Mouse (Mus musculus) liver, embryonic 11.5 days (tissue): ENCODE data around the gene Timp2. TPM values are rescaled to one million over a fixed set of nuclear protein-coding genes. Genes with fewer than 3 reads are reported as not detected.

Experiments
- ATAC-seq: fragments of 200-750 bp; cut with Nextera tagmentation; replicated peaks from 2 replicates; pipeline ENCODE4 v1.8.0; 2017; ENCODE audit warnings: moderate number of reproducible peaks, mild to moderate bottlenecking, moderate TSS enrichment, moderate library complexity; ENCODE audit not compliant: low FRiP score
- DNase-seq: peaks from one replicate; pipeline ENCODE4 v3.0.0-alpha.2; 2017; ENCODE audit warnings: low spot score
- H3K27ac ChIP-seq: fragments of 300-500 bp; sonication (generic); 2 replicates; pipeline ENCODE4 v1.5.1; 2014; ENCODE audit warnings: mild to moderate bottlenecking, low read depth, low read length, control low read depth
- H3K27me3 ChIP-seq: fragments of 300-500 bp; sonication (generic); replicated peaks from 2 replicates; pipeline ENCODE4 v1.6.1; 2014; ENCODE audit warnings: low read length, mixed read lengths; ENCODE audit not compliant: control insufficient read depth, insufficient read depth
- H3K36me3 ChIP-seq: fragments of 300-500 bp; sonication (generic); 2 replicates; pipeline ENCODE4 v1.6.1; 2014; ENCODE audit warnings: mild to moderate bottlenecking, low read length, moderate library complexity, mixed read lengths; ENCODE audit not compliant: control insufficient read depth, insufficient read depth
- H3K4me1 ChIP-seq: fragments of 300-500 bp; sonication (generic); replicated peaks from 2 replicates; pipeline ENCODE4 v1.6.1; 2014; ENCODE audit warnings: low read length, mixed read lengths; ENCODE audit not compliant: control insufficient read depth, insufficient read depth
- H3K4me2 ChIP-seq: fragments of 300-500 bp; sonication (generic); 2 replicates; pipeline ENCODE4 v1.6.1; 2014; ENCODE audit warnings: mild to moderate bottlenecking, control low read depth, moderate library complexity
- H3K4me3 ChIP-seq: fragments of 300-500 bp; sonication (generic); 2 replicates; pipeline ENCODE4 v1.5.1; 2014; ENCODE audit warnings: low read depth, low read length, control low read depth
- H3K9ac ChIP-seq: fragments of 300-500 bp; sonication (generic); 2 replicates; pipeline ENCODE4 v1.6.1; 2014; ENCODE audit warnings: low read depth, low read length, control low read depth
- H3K9me3 ChIP-seq: fragments of 300-500 bp; sonication (generic); 2 replicates; pipeline ENCODE4 v1.6.1; 2016; ENCODE audit warnings: low read length, inconsistent platforms, mixed read lengths; ENCODE audit not compliant: control insufficient read depth
- WGBS: fragments of 180-500 bp; shearing (Covaris S2); extraction: QIAGEN DNeasy Blood & Tissue Kit; methylation state at CpG from one replicate; pipeline ENCODE4 v1.1.7; 2014; 5-methylcytosine and 5-hydroxymethylcytosine counted together
- polyA plus RNA-seq: library from polyadenylated mRNA; unstranded; fragments of >200 nt; fragmentation: Nextera tagmentation; extraction: Ambion mirVana; gene quantifications from 2 replicates; pipeline ENCODE4 v1.2.1, GENCODE M21; 2014

The Timp2 gene
- polyA plus RNA-seq, 1 experiment from 2014 or later, result 17.8 TPM

DNA sequence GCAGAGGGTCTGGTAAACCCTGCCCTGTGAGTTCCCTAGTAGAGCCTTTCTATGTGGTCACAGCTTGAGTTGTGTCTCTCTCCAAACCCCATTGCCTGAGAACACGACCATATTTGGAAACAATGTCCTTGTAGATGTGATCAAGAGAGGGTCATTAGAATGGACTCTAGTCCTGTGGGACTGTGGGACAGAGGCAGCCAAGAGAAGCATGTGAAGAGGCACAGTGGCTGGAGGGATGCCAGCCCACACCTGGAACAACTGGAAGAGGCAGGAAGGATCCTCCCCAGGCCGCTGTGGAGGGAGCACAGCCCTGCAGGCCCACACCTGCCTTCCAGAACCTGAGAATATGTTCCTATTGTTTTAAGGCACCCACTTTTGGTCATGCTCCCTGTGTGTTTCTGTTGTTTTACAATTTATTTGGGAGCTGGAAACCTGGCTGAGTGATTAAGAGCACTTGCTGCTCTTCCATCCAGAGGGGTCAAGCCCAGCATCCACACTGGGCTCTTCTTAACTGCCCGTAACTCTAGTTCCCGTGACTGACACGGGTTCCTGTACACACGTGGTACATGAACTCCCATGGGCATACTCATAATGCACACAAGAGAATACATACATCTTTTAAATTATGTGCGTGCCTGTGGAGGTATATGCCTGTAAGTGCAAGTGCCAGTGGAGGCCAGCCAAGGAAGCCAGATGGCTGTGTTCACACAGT, 101.9 kb downstream of the Timp2 start:
- Histone ChIP-seq H3K4me2 (no peak overlapping the region), H3K27ac (no peak overlapping the region), H3K4me3 (no peak overlapping the region), H3K36me3 (peaks cover 13% of the 10 kb centered on the region), H3K9ac (no peak overlapping the region), H3K9me3 (no peaks in the 10 kb centered on the region), H3K27me3 (no peaks in the 10 kb centered on the region), H3K4me1 (peaks cover 7% of the 10 kb centered on the region)
- no peak for DNase-seq
- no peak for ATAC-seq
- WGBS, result 85% methylated on average over 7 of the region's 7 CpGs

Other genes with a start within 250 kb of the Timp2 start
- 0.09 and 0.11 TPM in 2 replicates for gene Dnah17, start 225.1 kb downstream of the Timp2 start, polyA plus RNA-seq
- 6.1 and 6.7 TPM in 2 replicates for gene Cyth1, start 107.1 kb downstream of the Timp2 start, polyA plus RNA-seq
- gene Usp36, start 65.5 kb downstream of the Timp2 start, polyA plus RNA-seq, result 19.2 and 20.8 TPM in 2 replicates
- 0.14 TPM in 1 of 2 replicates, not detected in the other for gene Cep295nl, start 13.2 kb downstream of the Timp2 start, polyA plus RNA-seq
- 23.3 and 27.8 TPM in 2 replicates for gene Lgals3bp, start 46.4 kb upstream of the Timp2 start, polyA plus RNA-seq
- gene Cant1, start 63.3 kb upstream of the Timp2 start, polyA plus RNA-seq, result 21.1 and 21.6 TPM in 2 replicates
- gene C1qtnf1, start 72.5 kb upstream of the Timp2 start, polyA plus RNA-seq, result 4.6 and 5.0 TPM in 2 replicates
- gene Engase, start 121.1 kb upstream of the Timp2 start, polyA plus RNA-seq, result 13.4 and 14.3 TPM in 2 replicates